Mouse (Mus musculus) c-Kit-positive CD71-negative TER-119-negative erythroid progenitor cells, embryonic 14.5 days (primary cell): Measurements from ENCODE around the gene Pard3.

Experiments used
- DNase-seq: peaks from one replicate; pipeline ENCODE4 v3.0.0-alpha.2; 2013; ENCODE audit warnings: low read depth

Gene Pard3

GRCm38 (mm10) chr8:127438625-127439391 lies 375.1 kb downstream of the Pard3 start:
- DNase-seq = peak; percentile 13

GRCm38 (mm10) chr8:127439392-127440160 lies 375.9 kb downstream of the Pard3 start:
- DNase-seq = no peak

- no peak for DNase-seq
Observed at GRCm38 (mm10) chr8:127440161-127440833, 376.6 kb downstream of the Pard3 start.

- peak; percentile 13 for DNase-seq
Observed at GRCm38 (mm10) chr8:127440834-127441485, 377.3 kb downstream of the Pard3 start.

- DNase-seq = no peak
Observed at GRCm38 (mm10) chr8:127447401-127447800, 383.7 kb downstream of the Pard3 start.

- DNase-seq = no peak
Observed at GRCm38 (mm10) chr8:127449066-127449840, 385.6 kb downstream of the Pard3 start.

- no peak for DNase-seq
Observed at GRCm38 (mm10) chr8:127450954-127451668, 387.4 kb downstream of the Pard3 start.

GRCm38 (mm10) chr8:127452364-127452763 lies 388.7 kb downstream of the Pard3 start:
- DNase-seq = no peak

- no peak for DNase-seq
Observed at GRCm38 (mm10) chr8:127457901-127458300, 394.2 kb downstream of the Pard3 start.

- DNase-seq = no peak
Observed at GRCm38 (mm10) chr8:127461173-127461572, 397.5 kb downstream of the Pard3 start.

GRCm38 (mm10) chr8:127462378-127462935 lies 398.8 kb downstream of the Pard3 start:
- DNase-seq = no peak

GRCm38 (mm10) chr8:127464300-127464699 lies 400.6 kb downstream of the Pard3 start:
- DNase-seq = no peak

GRCm38 (mm10) chr8:127472204-127472603 lies 408.5 kb downstream of the Pard3 start:
- DNase-seq = no peak

- no peak for DNase-seq
Observed at GRCm38 (mm10) chr8:127480003-127480402, 416.3 kb downstream of the Pard3 start.

- DNase-seq = no peak
Observed at GRCm38 (mm10) chr8:127485618-127486017, 421.9 kb downstream of the Pard3 start.

GRCm38 (mm10) chr8:127491963-127492362 lies 428.3 kb downstream of the Pard3 start:
- DNase-seq = no peak

- DNase-seq = no peak
Observed at GRCm38 (mm10) chr8:127495226-127495780, 431.6 kb downstream of the Pard3 start.

GRCm38 (mm10) chr8:127498997-127499719 lies 435.5 kb downstream of the Pard3 start:
- no peak for DNase-seq

- no peak for DNase-seq
Observed at GRCm38 (mm10) chr8:127499720-127500114, 436.0 kb downstream of the Pard3 start.
